Mouse (Mus musculus): ENCODE measurements at regions not wholly inside any gene's neighbourhood (a gene's known extent, or its start where the extent isn't known, plus 50 kb on each side); places are given as distances from the start of the nearest gene placed in this dataset.
"Not testable (repeated sequence)": the region's sequence is repeated elsewhere in the genome, so short reads cannot be mapped to it uniquely, and the experiment has no call there.

GRCm38 (mm10) chr10:3192291-3192690, 75.3 kb downstream of the H60c start:
- Histone ChIP-seq H3K9me3 (ENCODE audit: control insufficient read depth, low read length) (no peaks in the 10 kb centered on the region; the same call in 1 of the 2 replicates), H3K4me1 (ENCODE audit: control insufficient read depth, insufficient read depth, low read length) (no peaks in the 10 kb centered on the region), H3K27ac (ENCODE audit: low read depth, low read length) (no peak overlapping the region), H3K9ac (ENCODE audit: low read length) (no peak overlapping the region), H3K27me3 (ENCODE audit: control insufficient read depth, insufficient read depth, low read length) (no peaks in the 10 kb centered on the region), H3K4me3 (ENCODE audit: low read depth, low read length) (no peak overlapping the region), H3K4me2 (no peak overlapping the region), H3K36me3 (ENCODE audit: control insufficient read depth, insufficient read depth, low read length) (no peaks in the 10 kb centered on the region)
- WGBS: 59% methylated on average over 3 of the region's 3 CpGs
- DNase-seq (ENCODE audit: low spot score, missing footprints) (no peak), ATAC-seq (ENCODE audit: low FRiP score) (no peak)

- WGBS: 82% methylated on average over 4 of the region's 4 CpGs
These were observed 79.2 kb downstream of the H60c start for GRCm38 (mm10) chr10:3188361-3188760.

GRCm38 (mm10) chr10:3180103-3180502, 87.5 kb downstream of the H60c start:
- Histone ChIP-seq H3K4me3 (ENCODE audit: low read depth, low read length) (no peak overlapping the region), H3K27me3 (ENCODE audit: control insufficient read depth, insufficient read depth, low read length) (no peaks in the 10 kb centered on the region), H3K4me2 (no peak overlapping the region), H3K4me1 (ENCODE audit: control insufficient read depth, insufficient read depth, low read length) (no peaks in the 10 kb centered on the region), H3K9me3 (ENCODE audit: control insufficient read depth, low read length) (peaks cover 14% of the 10 kb centered on the region), H3K27ac (ENCODE audit: low read depth, low read length) (no peak overlapping the region), H3K36me3 (ENCODE audit: control insufficient read depth, insufficient read depth, low read length) (no peaks in the 10 kb centered on the region), H3K9ac (ENCODE audit: low read length) (no peak overlapping the region)
- ATAC-seq (ENCODE audit: low FRiP score) (no peak), DNase-seq (ENCODE audit: low spot score, missing footprints) (no peak)

More at GRCm38 (mm10) chr10:3188361-3188760, 79.2 kb downstream of the H60c start:
- no peak for ATAC-seq (ENCODE audit: low FRiP score)
- Histone ChIP-seq H3K36me3 (ENCODE audit: control insufficient read depth, insufficient read depth, low read length) (no peaks in the 10 kb centered on the region), H3K27ac (ENCODE audit: low read depth, low read length) (no peak overlapping the region), H3K4me2 (no peak overlapping the region), H3K9ac (ENCODE audit: low read length) (no peak overlapping the region), H3K27me3 (ENCODE audit: control insufficient read depth, insufficient read depth, low read length) (no peaks in the 10 kb centered on the region), H3K4me3 (ENCODE audit: low read depth, low read length) (no peak overlapping the region), H3K4me1 (ENCODE audit: control insufficient read depth, insufficient read depth, low read length) (no peaks in the 10 kb centered on the region), H3K9me3 (ENCODE audit: control insufficient read depth, low read length) (no peaks in the 10 kb centered on the region; the same call in 1 of the 2 replicates)
- no peak for DNase-seq (ENCODE audit: low spot score, missing footprints)

- peaks cover 17% of the 10 kb centered on the region for H3K9me3 ChIP-seq (ENCODE audit: control insufficient read depth, low read length)
These were observed 94.0 kb downstream of the H60c start for GRCm38 (mm10) chr10:3173601-3174000.

GRCm38 (mm10) chr10:3172927-3173326, 94.6 kb downstream of the H60c start:
- WGBS: 57% methylated on average over 4 of the region's 4 CpGs
- H3K9me3 ChIP-seq (ENCODE audit: control insufficient read depth, low read length): peaks cover 17% of the 10 kb centered on the region

More at GRCm38 (mm10) chr10:3173601-3174000, 94.0 kb downstream of the H60c start:
- H3K27me3 ChIP-seq (ENCODE audit: control insufficient read depth, insufficient read depth, low read length): no peaks in the 10 kb centered on the region
- no peak for ATAC-seq (ENCODE audit: low FRiP score)
- H3K27ac ChIP-seq (ENCODE audit: low read depth, low read length): no peak overlapping the region
- no peaks in the 10 kb centered on the region for H3K4me1 ChIP-seq (ENCODE audit: control insufficient read depth, insufficient read depth, low read length)
- no peak for DNase-seq (ENCODE audit: low spot score, missing footprints)
- H3K9ac ChIP-seq (ENCODE audit: low read length): no peak overlapping the region
- no peaks in the 10 kb centered on the region for H3K36me3 ChIP-seq (ENCODE audit: control insufficient read depth, insufficient read depth, low read length)
- H3K4me3 ChIP-seq (ENCODE audit: low read depth, low read length): no peak overlapping the region
- no peak overlapping the region for H3K4me2 ChIP-seq

GRCm38 (mm10) chr10:3172257-3172656, 95.3 kb downstream of the H60c start:
- peaks cover 17% of the 10 kb centered on the region for H3K9me3 ChIP-seq (ENCODE audit: control insufficient read depth, low read length)
- no peaks in the 10 kb centered on the region for H3K4me1 ChIP-seq (ENCODE audit: control insufficient read depth, insufficient read depth, low read length)
- no peaks in the 10 kb centered on the region for H3K36me3 ChIP-seq (ENCODE audit: control insufficient read depth, insufficient read depth, low read length)
- DNase-seq (ENCODE audit: low spot score, missing footprints): no peak
- H3K27ac ChIP-seq (ENCODE audit: low read depth, low read length): no peak overlapping the region
- H3K27me3 ChIP-seq (ENCODE audit: control insufficient read depth, insufficient read depth, low read length): no peaks in the 10 kb centered on the region
- ATAC-seq (ENCODE audit: low FRiP score): no peak
- no peak overlapping the region for H3K4me3 ChIP-seq (ENCODE audit: low read depth, low read length)
- 91% methylated on average over 1 of the region's 1 CpGs for WGBS
- no peak overlapping the region for H3K9ac ChIP-seq (ENCODE audit: low read length)
- no peak overlapping the region for H3K4me2 ChIP-seq

More at GRCm38 (mm10) chr10:3172927-3173326, 94.6 kb downstream of the H60c start:
- not testable (repeated sequence) for H3K4me3 ChIP-seq (ENCODE audit: low read depth, low read length); H3K27ac ChIP-seq (ENCODE audit: low read depth, low read length); H3K27me3 ChIP-seq (ENCODE audit: control insufficient read depth, insufficient read depth, low read length); ATAC-seq (ENCODE audit: low FRiP score); H3K9ac ChIP-seq (ENCODE audit: low read length); H3K4me1 ChIP-seq (ENCODE audit: control insufficient read depth, insufficient read depth, low read length); H3K4me2 ChIP-seq; DNase-seq (ENCODE audit: low spot score, missing footprints); H3K36me3 ChIP-seq (ENCODE audit: control insufficient read depth, insufficient read depth, low read length)

- no peaks in the 10 kb centered on the region for H3K36me3 ChIP-seq (ENCODE audit: control insufficient read depth, insufficient read depth, low read length)
- no peak overlapping the region for H3K27ac ChIP-seq (ENCODE audit: low read depth, low read length)
- no peak overlapping the region for H3K4me3 ChIP-seq (ENCODE audit: low read depth, low read length)
- no peak overlapping the region for H3K4me2 ChIP-seq
- H3K9me3 ChIP-seq (ENCODE audit: control insufficient read depth, low read length): peaks cover 17% of the 10 kb centered on the region
- ATAC-seq (ENCODE audit: low FRiP score) (no peak), DNase-seq (ENCODE audit: low spot score, missing footprints) (no peak)
- 92% methylated on average over 5 of the region's 5 CpGs for WGBS
- no peaks in the 10 kb centered on the region for H3K4me1 ChIP-seq (ENCODE audit: control insufficient read depth, insufficient read depth, low read length)
- H3K27me3 ChIP-seq (ENCODE audit: control insufficient read depth, insufficient read depth, low read length): no peaks in the 10 kb centered on the region
- H3K9ac ChIP-seq (ENCODE audit: low read length): no peak overlapping the region
These were observed 96.2 kb downstream of the H60c start for GRCm38 (mm10) chr10:3171366-3171765.

GRCm38 (mm10) chr10:3155542-3155941, 112.0 kb downstream of the H60c start:
- peaks cover 36% of the 10 kb centered on the region for H3K9me3 ChIP-seq (ENCODE audit: control insufficient read depth, low read length)
- H3K4me3 ChIP-seq (ENCODE audit: low read depth, low read length): no peak overlapping the region
- no peak overlapping the region for H3K4me2 ChIP-seq
- DNase-seq (ENCODE audit: low spot score, missing footprints): no peak
- no peak for ATAC-seq (ENCODE audit: low FRiP score)
- H3K36me3 ChIP-seq (ENCODE audit: control insufficient read depth, insufficient read depth, low read length): no peaks in the 10 kb centered on the region
- WGBS: 83% methylated on average over 4 of the region's 4 CpGs
- no peaks in the 10 kb centered on the region for H3K4me1 ChIP-seq (ENCODE audit: control insufficient read depth, insufficient read depth, low read length)
- H3K27me3 ChIP-seq (ENCODE audit: control insufficient read depth, insufficient read depth, low read length): no peaks in the 10 kb centered on the region
- no peak overlapping the region for H3K9ac ChIP-seq (ENCODE audit: low read length)
- no peak overlapping the region for H3K27ac ChIP-seq (ENCODE audit: low read depth, low read length)

GRCm38 (mm10) chr10:3148171-3148570, 119.4 kb downstream of the H60c start:
- Histone ChIP-seq H3K9me3 (ENCODE audit: control insufficient read depth, low read length) (peaks cover 5% of the 10 kb centered on the region; the same call in 1 of the 2 replicates), H3K4me2 (no peak overlapping the region)
- no peak for ATAC-seq (ENCODE audit: low FRiP score)

GRCm38 (mm10) chr10:3139306-3139705, 128.3 kb downstream of the H60c start:
- no peak overlapping the region for H3K27ac ChIP-seq (ENCODE audit: low read depth, low read length)
- no peaks in the 10 kb centered on the region for H3K27me3 ChIP-seq (ENCODE audit: control insufficient read depth, insufficient read depth, low read length)
- WGBS: 80% methylated on average over 4 of the region's 4 CpGs
- H3K9me3 ChIP-seq (ENCODE audit: control insufficient read depth, low read length): peaks cover 14% of the 10 kb centered on the region; the same call in 1 of the 2 replicates
- ATAC-seq (ENCODE audit: low FRiP score) (no peak), DNase-seq (ENCODE audit: low spot score, missing footprints) (no peak)
- no peaks in the 10 kb centered on the region for H3K36me3 ChIP-seq (ENCODE audit: control insufficient read depth, insufficient read depth, low read length)
- no peak overlapping the region for H3K4me2 ChIP-seq
- no peaks in the 10 kb centered on the region for H3K4me1 ChIP-seq (ENCODE audit: control insufficient read depth, insufficient read depth, low read length)
- H3K4me3 ChIP-seq (ENCODE audit: low read depth, low read length): no peak overlapping the region
- H3K9ac ChIP-seq (ENCODE audit: low read length): no peak overlapping the region

More at GRCm38 (mm10) chr10:3148171-3148570, 119.4 kb downstream of the H60c start:
- no peak overlapping the region for H3K9ac ChIP-seq (ENCODE audit: low read length)
- no peaks in the 10 kb centered on the region for H3K36me3 ChIP-seq (ENCODE audit: control insufficient read depth, insufficient read depth, low read length)
- H3K4me3 ChIP-seq (ENCODE audit: low read depth, low read length): no peak overlapping the region
- no peaks in the 10 kb centered on the region for H3K4me1 ChIP-seq (ENCODE audit: control insufficient read depth, insufficient read depth, low read length)
- DNase-seq (ENCODE audit: low spot score, missing footprints): no peak
- H3K27ac ChIP-seq (ENCODE audit: low read depth, low read length): no peak overlapping the region
- H3K27me3 ChIP-seq (ENCODE audit: control insufficient read depth, insufficient read depth, low read length): no peaks in the 10 kb centered on the region
- 89% methylated on average over 4 of the region's 4 CpGs for WGBS

Data from midbrain, embryonic 11.5 days (tissue).